Mouse (Mus musculus): ENCODE results near the gene Lcat. TPM values are rescaled to one million over a fixed set of nuclear protein-coding genes. Genes with fewer than 3 reads are reported as not detected.

Gene Lcat
- total RNA-seq, 2 experiments from 2014 or later, result 0.12 TPM; not detected in 1

GRCm38 (mm10) chr8:105892432-105892831, 50.8 kb downstream of the Lcat start:
- peak; percentile 45; the same call in 1 of the 2 replicates for ATAC-seq (replicated peaks; ENCODE audit: poor library complexity)

GRCm38 (mm10) chr8:105890870-105891269, 52.3 kb downstream of the Lcat start:
- ATAC-seq (replicated peaks; ENCODE audit: poor library complexity), result no peak

DNA sequence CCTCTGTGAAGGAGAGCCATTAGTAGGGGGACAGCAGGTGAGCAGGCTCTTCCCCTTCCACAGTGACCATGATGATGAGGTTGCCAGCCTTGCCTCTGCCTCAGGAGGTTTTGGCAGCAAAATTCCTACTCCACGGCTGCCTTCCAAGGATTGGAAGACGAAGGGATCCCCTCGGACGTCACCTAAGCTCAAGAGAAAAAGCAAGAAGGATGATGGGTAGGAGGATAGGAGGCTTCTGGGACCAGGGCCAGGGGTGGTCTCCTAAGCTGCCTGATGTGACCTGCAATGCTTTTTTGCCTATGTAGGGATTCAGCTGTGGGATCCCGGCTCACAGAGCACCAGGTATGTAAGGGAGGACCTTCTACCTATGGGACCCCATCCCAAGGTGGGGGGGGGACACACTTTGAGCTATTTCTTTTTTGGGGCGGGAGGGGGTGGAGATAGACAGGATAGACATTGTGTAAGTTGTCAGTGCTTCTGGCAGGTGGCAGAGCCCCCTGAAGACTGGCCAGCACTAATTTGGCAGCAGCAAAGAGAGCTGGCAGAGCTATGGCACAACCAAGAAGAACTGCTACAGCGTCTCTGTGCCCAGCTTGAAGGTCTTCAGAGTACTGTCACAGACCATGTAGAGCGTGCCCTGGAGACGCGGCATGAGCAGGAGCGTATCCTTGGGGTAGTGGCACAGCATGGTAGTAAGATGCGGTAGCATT, 53.3 kb downstream of the Lcat start:
- ATAC-seq (replicated peaks; ENCODE audit: poor library complexity), result no peak

Other genes starting within 250 kb of the Lcat start
- 40.1 and 56.7 TPM in 2 replicates for gene Acd, start 242.3 kb downstream of the Lcat start, total RNA-seq (2015)
- 21.4 and 28.1 TPM in 2 replicates for gene Acd, start 242.3 kb downstream of the Lcat start, total RNA-seq (2017)
- 5.8 and 7.1 TPM in 2 replicates for gene Pard6a, start 242.2 kb downstream of the Lcat start, total RNA-seq (2015)
- 16.2 and 23.9 TPM in 2 replicates for gene Pard6a, start 242.2 kb downstream of the Lcat start, total RNA-seq (2017)
- gene 4933405L10Rik, start 235.7 kb downstream of the Lcat start, total RNA-seq (2015), result not detected in 2 replicates
- gene 4933405L10Rik, start 235.7 kb downstream of the Lcat start, total RNA-seq (2017), result not detected in 2 replicates
- 12.7 and 13.0 TPM in 2 replicates for gene Enkd1, start 235.2 kb downstream of the Lcat start, total RNA-seq (2015)
- gene Enkd1, start 235.2 kb downstream of the Lcat start, total RNA-seq (2017), result 10.4 and 13.9 TPM in 2 replicates
- 0.74 and 1.0 TPM in 2 replicates for gene Gfod2, start 184.7 kb downstream of the Lcat start, total RNA-seq (2015)
- 1.4 and 4.2 TPM in 2 replicates for gene Gfod2, start 184.7 kb downstream of the Lcat start, total RNA-seq (2017)
- 12.6 and 13.2 TPM in 2 replicates for gene Ranbp10, start 116.0 kb downstream of the Lcat start, total RNA-seq (2015)
- gene Ranbp10, start 116.0 kb downstream of the Lcat start, total RNA-seq (2017), result 7.7 and 9.2 TPM in 2 replicates
- not detected in 2 replicates for gene Tsnaxip1, start 115.7 kb downstream of the Lcat start, total RNA-seq (2015)
- not detected in 2 replicates for gene Tsnaxip1, start 115.7 kb downstream of the Lcat start, total RNA-seq (2017)
- gene Cenpt, start 90.1 kb downstream of the Lcat start, total RNA-seq (2015), result 18.3 and 21.2 TPM in 2 replicates
- gene Cenpt, start 90.1 kb downstream of the Lcat start, total RNA-seq (2017), result 14.4 and 20.1 TPM in 2 replicates
- gene Thap11, start 88.2 kb downstream of the Lcat start, total RNA-seq (2015), result 30.9 and 32.4 TPM in 2 replicates
- 25.1 and 28.5 TPM in 2 replicates for gene Thap11, start 88.2 kb downstream of the Lcat start, total RNA-seq (2017)
- gene Nutf2, start 82.8 kb downstream of the Lcat start, total RNA-seq (2015), result 261 and 316 TPM in 2 replicates
- gene Nutf2, start 82.8 kb downstream of the Lcat start, total RNA-seq (2017), result 26.3 and 49.1 TPM in 2 replicates
- 13.2 and 17.1 TPM in 2 replicates for gene Edc4, start 62.5 kb downstream of the Lcat start, total RNA-seq (2015)
- gene Edc4, start 62.5 kb downstream of the Lcat start, total RNA-seq (2017), result 27.6 and 33.2 TPM in 2 replicates
- gene Nrn1l, start 49.8 kb downstream of the Lcat start, total RNA-seq (2015), result 0.57 TPM in 1 of 2 replicates, not detected in the other
- not detected in 2 replicates for gene Nrn1l, start 49.8 kb downstream of the Lcat start, total RNA-seq (2017)
- gene Pskh1, start 42.9 kb downstream of the Lcat start, total RNA-seq (2015), result 13.4 and 14.8 TPM in 2 replicates
- 19.9 and 20.2 TPM in 2 replicates for gene Pskh1, start 42.9 kb downstream of the Lcat start, total RNA-seq (2017)
- gene Ctrl, start 9.5 kb downstream of the Lcat start, total RNA-seq (2015), result 0.22 and 3.2 TPM in 2 replicates
- 2.2 TPM in 1 of 2 replicates, not detected in the other for gene Ctrl, start 9.5 kb downstream of the Lcat start, total RNA-seq (2017)
- 127 and 155 TPM in 2 replicates for gene Psmb10, start 4.9 kb downstream of the Lcat start, total RNA-seq (2015)
- 58.8 and 66.5 TPM in 2 replicates for gene Psmb10, start 4.9 kb downstream of the Lcat start, total RNA-seq (2017)
- gene Slc12a4, start 22.7 kb upstream of the Lcat start, total RNA-seq (2015), result 2.0 and 3.5 TPM in 2 replicates
- 7.7 and 8.4 TPM in 2 replicates for gene Slc12a4, start 22.7 kb upstream of the Lcat start, total RNA-seq (2017)
- gene Dpep3, start 36.0 kb upstream of the Lcat start, total RNA-seq (2015), result not detected in 2 replicates
- gene Dpep3, start 36.0 kb upstream of the Lcat start, total RNA-seq (2017), result not detected in 2 replicates
- gene Dus2, start 48.0 kb upstream of the Lcat start, total RNA-seq (2015), result 7.9 and 12.0 TPM in 2 replicates
- gene Dus2, start 48.0 kb upstream of the Lcat start, total RNA-seq (2017), result 10.8 and 20.3 TPM in 2 replicates
- not detected in 2 replicates for gene Dpep2nb, start 62.6 kb upstream of the Lcat start, total RNA-seq (2015)
- not detected in 2 replicates for gene Dpep2nb, start 62.6 kb upstream of the Lcat start, total RNA-seq (2017)
- gene Ddx28, start 68.5 kb upstream of the Lcat start, total RNA-seq (2015), result 8.6 and 12.0 TPM in 2 replicates
- 18.2 and 20.8 TPM in 2 replicates for gene Ddx28, start 68.5 kb upstream of the Lcat start, total RNA-seq (2017)
- gene Nfatc3, start 115.5 kb upstream of the Lcat start, total RNA-seq (2015), result 112 and 126 TPM in 2 replicates
- 25.2 and 32.7 TPM in 2 replicates for gene Nfatc3, start 115.5 kb upstream of the Lcat start, total RNA-seq (2017)
- not detected in 2 replicates for gene Esrp2, start 193.6 kb upstream of the Lcat start, total RNA-seq (2015)
- gene Esrp2, start 193.6 kb upstream of the Lcat start, total RNA-seq (2017), result not detected in 2 replicates
- 18.6 and 20.1 TPM in 2 replicates for gene Pla2g15, start 207.0 kb upstream of the Lcat start, total RNA-seq (2015)
- 16.0 and 18.8 TPM in 2 replicates for gene Pla2g15, start 207.0 kb upstream of the Lcat start, total RNA-seq (2017)
- gene Slc7a6, start 225.5 kb upstream of the Lcat start, total RNA-seq (2015), result 25.3 and 32.8 TPM in 2 replicates
- 20.8 and 27.6 TPM in 2 replicates for gene Slc7a6, start 225.5 kb upstream of the Lcat start, total RNA-seq (2017)

All from megakaryocyte progenitor cell, adult 5-6 weeks (primary cell).